Mouse (Mus musculus) embryonic stem cell, embryonic (primary cell): ENCODE measurements at regions not wholly inside any gene's neighbourhood (a gene's known extent, or its start where the extent isn't known, plus 50 kb on each side); places are given as distances from the start of the nearest gene placed in this dataset.

Source experiments
- CTCF ChIA-PET, 4 experiments: fragments of 300-600 bp in 2 of 4; fragments of 350-600 bp in 2 of 4; sonication (Branson Sonifier 250); formaldehyde crosslinking; loops; one replicate each; lab custom pipeline; 2022; ENCODE audit warnings: inconsistent platforms in 2 of 4; lab: Charles Lee
- POLR2A ChIA-PET, 4 experiments: fragments of 300-600 bp in 2 of 4; fragments of 350-600 bp in 2 of 4; sonication (Branson Sonifier 250); formaldehyde crosslinking; loops; one replicate each; lab custom pipeline; 2022; ENCODE audit warnings: antibody characterized with exemption in 4 of 4, inconsistent platforms in 1 of 4; lab: Charles Lee

DNA sequence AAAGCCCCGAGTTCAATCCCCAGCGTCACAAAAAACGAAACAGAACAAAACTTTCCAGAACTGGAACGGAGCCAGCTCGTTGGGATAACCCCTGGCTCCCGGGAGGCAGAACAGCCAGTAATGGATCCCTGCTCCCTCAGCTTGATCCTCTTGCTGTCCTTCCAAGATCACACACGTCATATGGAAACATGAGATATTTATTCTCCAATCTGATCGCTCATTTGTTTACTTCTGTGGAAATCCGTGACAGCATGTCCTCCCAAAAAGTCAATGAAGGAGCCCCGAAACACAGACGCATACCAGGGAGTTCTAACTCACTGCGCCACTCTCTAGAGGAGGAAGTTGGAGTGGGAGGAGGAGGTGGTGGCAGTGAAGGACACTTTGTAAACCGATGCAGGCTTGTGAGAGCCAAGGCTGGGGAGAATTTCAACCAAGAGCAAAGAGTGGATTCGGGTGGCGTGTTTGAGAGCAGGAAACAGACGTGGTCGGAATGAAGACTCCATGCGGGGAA, 232.0 kb downstream of the Zfp36l1 start:
- ChIA-PET CTCF (interaction anchor here in 1 of 4 experiments (0.6 kb wide), 1 partner anchor 248 kb away, joined by 8 read pairs; no protein-coding TSS in a partner anchor), POLR2A (interaction anchor here in 1 of 4 experiments (0.8 kb wide), 1 partner anchor 232 kb away, joined by 4 read pairs; the partner anchor contains the start of gene Zfp36l1)

DNA sequence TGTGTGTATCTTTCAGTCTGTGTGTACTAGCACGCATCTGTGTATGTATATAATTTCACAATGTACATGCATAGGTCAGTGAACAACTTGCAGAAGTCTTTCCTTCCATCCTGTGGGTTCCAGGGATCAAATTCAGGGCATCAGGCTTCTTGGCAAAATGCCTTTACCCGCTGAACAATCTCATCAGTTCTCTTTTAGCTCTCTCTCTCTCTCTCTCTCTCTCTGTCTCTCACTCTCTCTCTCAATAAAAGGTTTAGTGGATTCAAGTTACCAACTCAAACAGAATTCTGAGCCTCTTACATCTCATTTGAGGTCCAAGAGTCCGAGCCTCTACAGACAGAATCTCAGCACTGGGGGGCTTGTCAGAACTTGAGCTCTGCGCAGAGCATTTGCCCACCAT, 232.5 kb downstream of the Zfp36l1 start:
- ChIA-PET CTCF (interaction anchor here in 2 of 4 experiments (0.6 to 2.1 kb wide), 2 partner anchors 11 to 248 kb away, joined by 4 to 8 read pairs; no protein-coding TSS in a partner anchor), POLR2A (interaction anchor here in 1 of 4 experiments (0.8 to 1.0 kb wide), 3 partner anchors 25 to 233 kb away, joined by 3 to 4 read pairs (median 3); partner anchors contain the start of gene Zfp36l1)

DNA sequence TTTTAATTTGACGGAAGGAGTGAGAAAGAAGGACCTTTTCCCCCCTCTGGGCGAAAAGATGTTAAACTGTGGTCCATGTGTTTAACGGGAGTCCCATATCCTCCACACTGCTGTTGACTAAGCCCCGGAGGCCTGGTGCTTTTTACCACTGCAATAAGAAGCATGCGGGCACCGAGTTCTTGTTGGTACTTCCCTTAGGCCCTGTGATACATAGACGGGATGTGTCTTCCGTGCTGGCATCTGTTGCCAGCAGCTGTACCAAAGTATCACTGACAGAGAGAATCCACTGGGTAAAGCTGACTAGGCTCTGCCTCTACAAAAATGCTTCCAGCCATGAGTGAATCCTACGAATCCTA, 232.9 kb downstream of the Zfp36l1 start:
- POLR2A ChIA-PET, result interaction anchor here in 3 of 4 experiments (1.0 to 1.4 kb wide), 7 partner anchors 26 to 233 kb away, joined by 3 to 5 read pairs (median 3); partner anchors contain the start of gene Zfp36l1 (in 3 of the 3)
- CTCF ChIA-PET, result interaction anchor here in 2 of 4 experiments (1.3 to 2.1 kb wide), 2 partner anchors 11 to 253 kb away, joined by 4 to 5 read pairs; no protein-coding TSS in a partner anchor

DNA sequence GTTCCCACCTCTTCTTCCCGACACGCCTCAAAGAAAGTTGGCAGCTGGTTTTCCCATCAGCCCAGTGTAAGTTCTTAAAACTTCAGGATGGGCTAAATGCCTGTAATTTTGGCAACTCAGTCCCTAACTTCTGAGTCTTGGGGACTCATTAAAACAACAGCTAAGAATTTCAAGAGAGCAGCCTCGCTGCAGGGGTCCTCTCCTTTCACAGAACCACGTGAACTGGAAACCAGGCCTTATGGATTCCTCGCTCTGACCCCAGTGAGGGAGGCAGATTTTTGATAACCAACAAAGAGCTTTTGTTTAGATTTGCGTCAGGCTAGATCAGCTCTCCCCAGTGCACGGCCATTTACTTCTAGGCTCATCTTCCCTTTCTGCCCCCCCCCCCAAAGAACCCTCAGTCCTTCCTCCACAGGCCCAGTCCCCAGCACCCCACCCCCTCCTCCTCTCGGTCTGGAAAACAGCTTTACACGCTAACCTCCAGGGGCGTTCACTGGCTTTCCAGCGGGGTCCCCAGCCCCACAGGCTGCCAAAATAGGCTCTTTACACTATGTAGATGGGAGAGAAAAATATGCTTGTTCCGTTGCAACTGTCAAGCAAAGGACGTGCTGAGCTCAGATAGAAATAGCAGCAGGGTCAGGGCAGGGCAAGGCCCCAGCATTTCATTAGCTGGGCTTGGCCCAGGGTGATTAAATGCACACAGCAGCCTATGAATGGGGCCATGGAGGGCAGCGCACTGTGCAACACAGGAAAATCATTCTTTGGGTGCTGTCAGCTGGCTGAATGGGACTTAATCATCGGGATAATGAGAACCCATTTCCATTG, 233.5 kb downstream of the Zfp36l1 start:
- CTCF ChIA-PET, result interaction anchor here in 3 of 4 experiments (0.6 to 2.1 kb wide), 6 partner anchors 10 to 262 kb away, joined by 3 to 5 read pairs (median 4); no protein-coding TSS in a partner anchor
- POLR2A ChIA-PET, result interaction anchor here (0.5 to 1.4 kb wide), 15 partner anchors 11 to 293 kb away, joined by 3 to 8 read pairs (median 3); partner anchors contain the start of gene Zfp36l1 (in 3 of the 4)

DNA sequence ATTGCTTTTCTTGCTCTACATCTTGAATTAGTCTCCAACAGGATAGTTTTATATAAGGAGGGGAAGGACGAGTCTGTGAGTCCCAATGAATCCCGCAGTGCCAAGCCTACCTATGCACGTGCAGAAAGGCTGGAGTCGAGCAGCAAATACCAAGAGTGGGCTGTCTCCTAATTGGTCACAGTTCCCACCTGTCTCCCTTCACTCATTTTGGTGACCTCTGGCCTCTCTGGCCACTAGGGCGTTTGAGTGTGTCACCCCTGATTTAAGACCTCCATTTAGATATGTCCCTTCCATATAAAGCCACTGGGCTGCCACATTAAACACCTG, 234.1 kb downstream of the Zfp36l1 start:
- ChIA-PET POLR2A (interaction anchor here (0.5 to 1.4 kb wide), 9 partner anchors 11 to 294 kb away, joined by 3 to 8 read pairs (median 3); partner anchors contain the start of gene Zfp36l1 (in 2 of the 4)), CTCF (interaction anchor here in 3 of 4 experiments (0.6 to 2.1 kb wide), 6 partner anchors 9 to 262 kb away, joined by 3 to 5 read pairs (median 4); no protein-coding TSS in a partner anchor)

DNA sequence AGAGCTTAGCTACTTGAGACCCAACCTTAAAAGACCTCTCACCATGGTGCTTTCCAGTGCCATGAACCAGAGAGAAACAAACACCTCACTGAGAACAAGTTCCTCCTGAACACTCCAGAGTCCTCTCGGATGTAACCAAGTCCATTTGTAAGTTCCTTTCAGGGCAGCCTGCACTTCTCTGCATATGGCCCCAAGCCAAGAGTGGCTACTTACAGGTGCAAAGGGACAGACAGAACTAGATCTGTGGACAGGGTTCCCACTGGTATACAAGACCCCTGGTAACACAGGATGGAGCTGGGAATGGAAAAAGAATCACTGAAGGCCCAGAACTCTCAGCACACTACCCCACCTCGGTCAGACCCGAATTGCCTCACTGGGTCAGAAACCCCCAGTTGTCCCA, 234.7 kb downstream of the Zfp36l1 start:
- POLR2A ChIA-PET, result interaction anchor here in 1 of 4 experiments (1.4 kb wide), 1 partner anchor 13 kb away, joined by 5 read pairs; no protein-coding TSS in a partner anchor
- CTCF ChIA-PET, result no interaction called here

DNA sequence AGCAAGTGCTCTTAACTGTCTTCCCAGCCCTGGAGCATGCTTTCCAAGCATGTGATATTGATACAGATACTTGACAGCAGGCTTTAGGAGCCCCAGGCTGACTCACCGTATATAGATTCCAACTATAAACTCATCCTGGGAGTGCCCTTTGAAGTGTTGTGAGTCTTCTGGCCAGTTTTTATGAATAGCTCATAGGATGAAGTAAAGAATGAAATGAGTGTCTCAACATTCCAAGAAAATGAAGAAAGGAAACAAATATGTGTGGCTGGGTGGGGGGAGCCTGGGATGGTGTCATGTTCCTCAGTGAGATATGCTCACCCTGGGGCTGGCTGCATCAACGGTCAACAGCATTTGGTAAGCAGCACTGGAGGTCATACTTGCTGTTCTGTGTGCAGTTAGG, 238.5 kb downstream of the Zfp36l1 start:
- ChIA-PET CTCF (no interaction called here), POLR2A (no interaction called here)

DNA sequence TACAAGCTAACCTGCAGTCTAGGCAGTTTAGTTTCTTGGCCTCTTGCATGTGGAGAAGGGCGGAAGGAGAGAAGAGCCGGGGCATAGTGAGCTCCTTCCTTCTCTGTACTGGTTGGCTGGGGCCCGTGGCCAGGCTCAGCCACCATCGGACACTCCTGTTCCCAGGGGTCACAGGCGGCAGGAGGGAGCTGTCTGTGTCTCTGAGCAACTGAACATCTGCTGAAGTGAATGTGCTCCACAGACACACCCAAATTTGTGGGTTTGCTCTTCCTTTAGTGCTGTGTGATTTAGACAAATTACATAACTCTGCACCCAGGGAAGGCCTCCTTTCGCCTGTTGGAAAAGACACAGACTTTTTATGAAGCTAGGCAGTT, 247.6 kb downstream of the Zfp36l1 start:
- POLR2A ChIA-PET, result interaction anchor here in 3 of 4 experiments (0.5 to 2.2 kb wide), 7 partner anchors 11 to 540 kb away, joined by 3 to 11 read pairs (median 4); partner anchors contain the start of gene Zfp36l1 (in 1 of the 3)
- CTCF ChIA-PET, result interaction anchor here in 2 of 4 experiments (0.5 to 0.6 kb wide), 3 partner anchors 19 to 1616 kb away, joined by 3 to 4 read pairs (median 3); no protein-coding TSS in a partner anchor

DNA sequence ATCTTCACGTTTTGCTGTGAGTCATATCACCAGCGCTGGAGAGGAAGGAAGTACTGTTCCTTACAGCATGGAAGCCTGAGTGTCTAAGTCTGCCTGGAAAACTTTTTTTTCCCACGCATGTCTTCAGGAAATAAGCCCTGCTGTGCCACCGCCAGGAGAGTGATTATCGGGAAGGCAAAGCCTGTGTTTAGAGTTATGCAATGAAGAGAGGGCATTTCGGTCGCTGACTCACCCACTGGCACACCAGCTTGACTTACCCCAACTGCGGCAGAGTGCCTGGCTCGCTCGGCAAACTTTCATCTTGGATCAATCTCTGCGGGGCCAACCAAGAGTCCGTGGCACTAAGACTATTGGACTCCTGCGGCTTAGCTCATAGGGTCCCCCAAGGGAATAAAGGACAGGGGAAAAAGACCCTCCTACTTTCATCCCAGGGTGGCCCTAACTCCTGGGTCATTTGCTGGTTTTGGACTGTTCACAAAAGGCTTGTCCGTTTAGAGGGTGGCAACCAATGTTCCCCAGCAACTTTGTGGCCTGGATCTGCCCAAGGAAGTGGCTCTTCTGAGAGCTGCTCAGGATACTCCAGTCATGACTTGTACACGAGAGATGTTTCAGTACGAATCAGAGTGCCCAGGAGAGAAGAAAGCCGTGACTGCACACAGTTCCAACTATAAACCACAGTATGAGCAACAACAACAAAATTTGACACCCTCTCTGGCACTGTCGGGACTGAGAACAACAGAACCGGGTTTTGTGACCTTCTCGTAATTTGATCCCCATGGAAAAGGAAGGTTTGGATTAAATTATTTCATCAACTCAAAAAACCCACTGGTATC, 248.3 kb downstream of the Zfp36l1 start:
- ChIA-PET POLR2A (interaction anchor here in 3 of 4 experiments (0.6 to 2.2 kb wide), 8 partner anchors 10 to 539 kb away, joined by 3 to 8 read pairs (median 4); no protein-coding TSS in a partner anchor), CTCF (interaction anchor here in 1 of 4 experiments (0.5 to 0.6 kb wide), 2 partner anchors 19 to 1616 kb away, joined by 3 to 4 read pairs; no protein-coding TSS in a partner anchor)
